Mouse (Mus musculus): ENCODE measurements at regions not wholly inside any gene's neighbourhood (a gene's known extent, or its start where the extent isn't known, plus 50 kb on each side); places are given as distances from the start of the nearest gene placed in this dataset.
"Not testable (repeated sequence)": the region's sequence is repeated elsewhere in the genome, so short reads cannot be mapped to it uniquely, and the experiment has no call there.

DNA sequence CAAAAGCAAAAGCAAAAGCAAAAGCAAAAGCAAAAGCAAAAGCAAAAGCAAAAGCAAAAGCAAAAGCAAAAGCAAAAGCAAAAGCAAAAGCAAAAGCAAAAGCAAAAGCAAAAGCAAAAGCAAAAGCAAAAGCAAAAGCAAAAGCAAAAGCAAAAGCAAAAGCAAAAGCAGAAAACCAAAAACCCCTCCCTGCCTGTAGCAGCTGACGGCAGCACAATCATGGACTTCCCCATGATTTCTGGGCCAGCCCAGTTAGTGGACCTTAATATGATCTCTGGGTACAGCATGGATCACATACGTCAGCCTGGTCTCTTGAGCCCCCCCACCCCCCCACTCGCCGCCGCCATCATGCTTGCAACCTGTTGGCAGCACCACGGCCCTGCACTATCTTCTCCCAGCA lies 1004.3 kb downstream of the Car8 start:
- TF ChIP-seq CTCF (IDR thresholded peaks at IDR 0.05; ENCODE audit: borderline replicate concordance, insufficient read depth, low read length); POLR2A (IDR thresholded peaks at IDR 0.05; ENCODE audit: low read depth, low read length): not testable (repeated sequence)
